Mouse (Mus musculus) kidney, embryonic 16.5 days (tissue): ENCODE measurements around the gene Pgpep1. TPM values are rescaled to one million over a fixed set of nuclear protein-coding genes. Genes with fewer than 3 reads are reported as not detected.

Experiments used
- ATAC-seq: fragments of 200-750 bp; cut with Nextera tagmentation; 2 replicates; pipeline ENCODE4 v1.8.0; 2017; ENCODE audit warnings: moderate TSS enrichment; ENCODE audit not compliant: low FRiP score, low TSS enrichment
- H3K27ac ChIP-seq: fragments of 300-500 bp; sonication (generic); 2 replicates; pipeline ENCODE4 v1.5.1; 2014; ENCODE audit warnings: low read length
- H3K27me3 ChIP-seq: fragments of 300-500 bp; sonication (generic); 2 replicates; pipeline ENCODE4 v1.6.1; 2014; ENCODE audit warnings: low read length, control low read depth, mixed read lengths; ENCODE audit not compliant: insufficient read depth
- H3K36me3 ChIP-seq: fragments of 300-500 bp; sonication (generic); 2 replicates; pipeline ENCODE4 v1.6.1; 2014; ENCODE audit warnings: low read length, control low read depth, mixed read lengths; ENCODE audit not compliant: insufficient read depth
- H3K4me1 ChIP-seq: fragments of 300-500 bp; sonication (generic); 2 replicates; pipeline ENCODE4 v1.6.1; 2014; ENCODE audit warnings: low read length, control low read depth, mixed read lengths; ENCODE audit not compliant: insufficient read depth
- H3K4me2 ChIP-seq: fragments of 300-500 bp; sonication (generic); replicated peaks from 2 replicates; pipeline ENCODE4 v1.6.1; 2014; ENCODE audit warnings: low read depth, low read length
- H3K4me3 ChIP-seq: fragments of 300-500 bp; sonication (generic); 2 replicates; pipeline ENCODE4 v1.5.1; 2014; ENCODE audit warnings: mild to moderate bottlenecking, low read length
- H3K9ac ChIP-seq: fragments of 300-500 bp; sonication (generic); replicated peaks from 2 replicates; pipeline ENCODE4 v1.6.1; 2014; ENCODE audit warnings: low read length
- H3K9me3 ChIP-seq: fragments of 300-500 bp; sonication (generic); 2 replicates; pipeline ENCODE4 v1.6.1; 2016; ENCODE audit warnings: low read length, control low read depth
- WGBS: fragments of 180-500 bp; shearing (Covaris S2); extraction: QIAGEN DNeasy Blood & Tissue Kit; methylation state at CpG from one replicate; pipeline ENCODE4 v1.1.7; 2014; 5-methylcytosine and 5-hydroxymethylcytosine counted together
- polyA plus RNA-seq: library from polyadenylated mRNA; unstranded; fragments of >200 nt; fragmentation: Nextera tagmentation; extraction: Ambion mirVana; gene quantifications from 2 replicates; pipeline ENCODE4 v1.2.1, GENCODE M21; 2015

Gene Pgpep1
- polyA plus RNA-seq, 1 experiment from 2014 or later: 88.5 TPM

GRCm38 (mm10) chr8:70645501-70646224, 14.5 kb downstream of the Pgpep1 start:
- 0 out of 2 replicates have a peak overlapping the region, but pooled peaks have one; percentile 6 for H3K4me2 ChIP-seq
- H3K4me1 ChIP-seq: peaks cover 47% of the 10 kb centered on the region
- no peaks in the 10 kb centered on the region for H3K9me3 ChIP-seq
- peak overlapping the region; percentile 52; the same call in 1 of the 2 replicates for H3K27ac ChIP-seq
- H3K4me3 ChIP-seq: no peak overlapping the region
- peak; percentile 24; the same call in 1 of the 2 replicates for ATAC-seq
- H3K9ac ChIP-seq: peak overlapping the region; percentile 38
- peaks cover 12% of the 10 kb centered on the region for H3K36me3 ChIP-seq
- H3K27me3 ChIP-seq: no peaks in the 10 kb centered on the region
- WGBS: 27% methylated on average over 17 of the region's 17 CpGs

- H3K27ac ChIP-seq: no peak overlapping the region
- H3K9me3 ChIP-seq: no peaks in the 10 kb centered on the region
- H3K27me3 ChIP-seq: no peaks in the 10 kb centered on the region
- 81% methylated on average over 2 of the region's 2 CpGs for WGBS
- H3K4me2 ChIP-seq: no peak overlapping the region
- H3K9ac ChIP-seq: no peak overlapping the region
- no peak for ATAC-seq
- H3K4me1 ChIP-seq: peaks cover 36% of the 10 kb centered on the region
- H3K36me3 ChIP-seq: peaks cover 1% of the 10 kb centered on the region; the same call in 1 of the 2 replicates
- no peak overlapping the region for H3K4me3 ChIP-seq
These were observed 16.1 kb downstream of the Pgpep1 start for GRCm38 (mm10) chr8:70644065-70644464.

GRCm38 (mm10) chr8:70643019-70643418, 17.2 kb downstream of the Pgpep1 start:
- no peak overlapping the region for H3K4me2 ChIP-seq
- 56% methylated on average over 3 of the region's 3 CpGs for WGBS
- H3K4me3 ChIP-seq: no peak overlapping the region
- no peak overlapping the region for H3K9ac ChIP-seq
- no peak overlapping the region for H3K27ac ChIP-seq
- H3K4me1 ChIP-seq: peaks cover 31% of the 10 kb centered on the region
- no peaks in the 10 kb centered on the region for H3K36me3 ChIP-seq
- no peaks in the 10 kb centered on the region for H3K9me3 ChIP-seq
- no peaks in the 10 kb centered on the region for H3K27me3 ChIP-seq
- no peak for ATAC-seq

GRCm38 (mm10) chr8:70638752-70639151, 21.4 kb downstream of the Pgpep1 start:
- H3K4me3 ChIP-seq: no peak overlapping the region
- no peaks in the 10 kb centered on the region for H3K36me3 ChIP-seq
- no peak overlapping the region for H3K27ac ChIP-seq
- peaks cover 29% of the 10 kb centered on the region for H3K4me1 ChIP-seq
- no peak overlapping the region for H3K9ac ChIP-seq
- H3K9me3 ChIP-seq: no peaks in the 10 kb centered on the region
- no peak for ATAC-seq
- WGBS: 58% methylated on average over 9 of the region's 9 CpGs
- H3K27me3 ChIP-seq: no peaks in the 10 kb centered on the region
- no peak overlapping the region for H3K4me2 ChIP-seq

GRCm38 (mm10) chr8:70636838-70637237, 23.4 kb downstream of the Pgpep1 start:
- WGBS: 43% methylated on average over 8 of the region's 8 CpGs
- Histone ChIP-seq H3K4me3 (no peak overlapping the region), H3K27me3 (no peaks in the 10 kb centered on the region), H3K27ac (0 out of 2 replicates have a peak overlapping the region, but pooled peaks have one; percentile 19), H3K36me3 (no peaks in the 10 kb centered on the region), H3K4me2 (no peak overlapping the region), H3K4me1 (peaks cover 35% of the 10 kb centered on the region), H3K9ac (no peak overlapping the region), H3K9me3 (no peaks in the 10 kb centered on the region)
- 0 out of 2 replicates have a peak, but pooled peaks have one; percentile 69 for ATAC-seq

- Histone ChIP-seq H3K4me2 (no peak overlapping the region), H3K9me3 (no peaks in the 10 kb centered on the region), H3K4me3 (no peak overlapping the region), H3K4me1 (peaks cover 48% of the 10 kb centered on the region), H3K9ac (0 out of 2 replicates have a peak overlapping the region, but pooled peaks have one; percentile 20), H3K27ac (peak overlapping the region; percentile 81), H3K27me3 (no peaks in the 10 kb centered on the region), H3K36me3 (no peaks in the 10 kb centered on the region)
- no peak for ATAC-seq
- 59% methylated on average over 6 of the region's 6 CpGs for WGBS
These were observed 24.7 kb downstream of the Pgpep1 start for GRCm38 (mm10) chr8:70635527-70635926.

- peak overlapping the region; percentile 0; the same call in 1 of the 2 replicates for H3K27ac ChIP-seq
- H3K9me3 ChIP-seq: no peaks in the 10 kb centered on the region
- H3K36me3 ChIP-seq: no peaks in the 10 kb centered on the region
- 0 out of 2 replicates have a peak overlapping the region, but pooled peaks have one; percentile 2 for H3K9ac ChIP-seq
- H3K4me1 ChIP-seq: peaks cover 59% of the 10 kb centered on the region
- 38% methylated on average over 6 of the region's 6 CpGs for WGBS
- ATAC-seq: no peak
- H3K4me2 ChIP-seq: no peak overlapping the region
- H3K27me3 ChIP-seq: no peaks in the 10 kb centered on the region
- no peak overlapping the region for H3K4me3 ChIP-seq
These were observed 26.1 kb downstream of the Pgpep1 start for GRCm38 (mm10) chr8:70634066-70634465.

- Histone ChIP-seq H3K9ac (0 out of 2 replicates have a peak within 1 kb of the TSS, but pooled peaks have one; percentile 7), H3K4me2 (peak within 1 kb of the TSS; percentile 70; the same call in 1 of the 2 replicates), H3K36me3 (no peaks in the 10 kb centered on the region), H3K4me3 (0 out of 2 replicates have a peak within 1 kb of the TSS, but pooled peaks have one; percentile 10), H3K27me3 (no peaks in the 10 kb centered on the region), H3K27ac (no peak within 1 kb of the TSS), H3K9me3 (no peaks in the 10 kb centered on the region), H3K4me1 (peaks cover 60% of the 10 kb centered on the region)
- ATAC-seq: no peak
- 78% methylated on average over 6 of the region's 6 CpGs for WGBS
These were observed 27.8 kb downstream of the Pgpep1 start, which contains the start of gene Gdf15 for GRCm38 (mm10) chr8:70632346-70632892. Gene Gdf15, minus strand, starts transcription at chr8:70632456.

GRCm38 (mm10) chr8:70631436-70631835, 28.8 kb downstream of the Pgpep1 start:
- Histone ChIP-seq H3K27me3 (no peaks in the 10 kb centered on the region), H3K27ac (no peak overlapping the region), H3K9me3 (no peaks in the 10 kb centered on the region), H3K4me1 (peaks cover 52% of the 10 kb centered on the region), H3K4me2 (peak overlapping the region; percentile 70; the same call in 1 of the 2 replicates), H3K9ac (no peak overlapping the region), H3K4me3 (0 out of 2 replicates have a peak overlapping the region, but pooled peaks have one; percentile 10), H3K36me3 (no peaks in the 10 kb centered on the region)
- 15% methylated on average over 24 of the region's 24 CpGs for WGBS
- ATAC-seq: no peak
